Mouse (Mus musculus): ENCODE data around the gene Selenom. TPM values are rescaled to one million over a fixed set of nuclear protein-coding genes. Genes with fewer than 3 reads are reported as not detected.

Gene Selenom
- polyA plus RNA-seq, 1 experiment from 2014 or later, result 52.0 TPM

DNA sequence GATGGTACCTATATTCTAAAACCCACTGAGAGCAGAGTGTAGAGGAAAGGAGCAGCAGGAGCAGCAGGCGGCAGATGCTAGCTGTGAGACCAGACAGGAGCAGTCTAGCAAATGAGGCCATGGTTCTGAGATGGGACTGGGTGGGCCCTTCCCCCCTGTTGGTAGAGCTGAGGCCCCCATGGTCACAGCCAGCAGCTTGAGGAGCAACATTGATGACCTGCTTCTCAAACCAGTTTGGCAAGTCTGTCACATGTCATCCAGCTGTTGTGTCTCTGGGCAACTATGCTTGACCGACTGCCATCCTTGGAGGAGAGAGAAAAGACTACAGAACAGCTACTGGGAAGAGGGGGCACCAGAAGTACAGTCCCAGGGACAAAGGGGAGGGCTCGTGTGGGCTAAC is 27.4 kb downstream of the Selenom start:
- 78% methylated on average over 3 of the region's 3 CpGs for WGBS

DNA sequence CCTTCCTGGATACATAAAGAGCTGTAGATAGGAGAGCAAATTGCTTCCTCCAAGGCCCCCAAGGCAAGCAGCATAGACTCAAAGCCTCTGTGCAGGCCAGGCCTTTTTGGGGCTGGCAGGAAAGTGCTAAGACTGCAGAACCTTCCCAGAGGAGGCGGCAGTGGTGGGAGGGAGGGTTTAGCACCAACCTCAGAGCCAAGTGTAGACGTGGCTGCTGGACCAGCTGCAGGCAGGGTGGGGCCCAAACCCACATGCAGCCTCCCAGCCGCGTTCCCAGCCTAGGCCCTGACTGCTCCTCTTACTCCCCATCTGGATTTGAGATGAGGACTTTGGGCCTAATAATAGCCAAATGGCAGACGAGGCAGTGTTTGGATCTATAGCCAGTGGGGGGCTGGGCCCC is 28.5 kb downstream of the Selenom start:
- H3K27ac ChIP-seq (ENCODE audit: low read length), result no peak overlapping the region
- no peaks in the 10 kb centered on the region for H3K27me3 ChIP-seq (replicated peaks; ENCODE audit: control insufficient read depth, insufficient read depth, low read length)
- peaks cover 10% of the 10 kb centered on the region for H3K4me1 ChIP-seq (replicated peaks; ENCODE audit: control insufficient read depth, insufficient read depth, low read length)
- H3K4me3 ChIP-seq (replicated peaks; ENCODE audit: low read length), result no peak overlapping the region
- H3K36me3 ChIP-seq (ENCODE audit: control insufficient read depth, insufficient read depth), result no peaks in the 10 kb centered on the region
- H3K9ac ChIP-seq (replicated peaks; ENCODE audit: low read depth, low read length), result no peak overlapping the region
- ATAC-seq, result no peak
- 60% methylated on average over 5 of the region's 5 CpGs for WGBS
- H3K4me2 ChIP-seq (ENCODE audit: low read length), result no peak overlapping the region
- 0 out of 2 replicates have a peak, but pooled peaks cover 3% of the 10 kb centered on the region for H3K9me3 ChIP-seq (ENCODE audit: control insufficient read depth, low read length)

More for the DNA sequence above, 27.4 kb downstream of the Selenom start:
- peaks cover 10% of the 10 kb centered on the region for H3K4me1 ChIP-seq (replicated peaks; ENCODE audit: control insufficient read depth, insufficient read depth, low read length)
- no peaks in the 10 kb centered on the region for H3K36me3 ChIP-seq (ENCODE audit: control insufficient read depth, insufficient read depth)
- no peak overlapping the region for H3K9ac ChIP-seq (replicated peaks; ENCODE audit: low read depth, low read length)
- H3K4me3 ChIP-seq (replicated peaks; ENCODE audit: low read length), result no peak overlapping the region
- 0 out of 2 replicates have a peak, but pooled peaks cover 3% of the 10 kb centered on the region for H3K9me3 ChIP-seq (ENCODE audit: control insufficient read depth, low read length)
- no peaks in the 10 kb centered on the region for H3K27me3 ChIP-seq (replicated peaks; ENCODE audit: control insufficient read depth, insufficient read depth, low read length)
- no peak overlapping the region for H3K4me2 ChIP-seq (ENCODE audit: low read length)
- no peak overlapping the region for H3K27ac ChIP-seq (ENCODE audit: low read length)
- ATAC-seq, result no peak

DNA sequence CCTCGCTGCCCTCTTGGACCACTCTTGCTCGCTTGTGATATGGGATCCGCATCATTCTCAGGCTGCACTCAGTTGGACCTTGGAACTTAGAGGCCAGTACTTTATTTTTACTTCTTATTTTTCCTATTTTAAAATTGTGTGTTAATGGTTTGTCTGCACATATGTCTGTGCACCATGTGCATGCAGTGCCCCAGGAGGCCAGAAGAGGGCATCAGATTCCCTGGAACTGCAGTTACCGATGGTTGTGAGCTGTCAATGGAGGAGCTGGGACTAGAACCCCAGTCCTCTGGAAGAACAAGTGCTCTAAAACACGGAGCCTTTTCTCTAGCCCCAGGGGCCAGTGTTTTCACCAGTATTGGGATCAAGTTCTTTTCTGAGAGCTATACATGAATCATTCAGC is 29.9 kb downstream of the Selenom start:
- Histone ChIP-seq H3K9ac (replicated peaks; ENCODE audit: low read depth, low read length) (no peak overlapping the region), H3K27ac (ENCODE audit: low read length) (no peak overlapping the region), H3K4me1 (replicated peaks; ENCODE audit: control insufficient read depth, insufficient read depth, low read length) (0 out of 2 replicates have a peak, but pooled peaks cover 3% of the 10 kb centered on the region), H3K9me3 (ENCODE audit: control insufficient read depth, low read length) (0 out of 2 replicates have a peak, but pooled peaks cover 3% of the 10 kb centered on the region), H3K27me3 (replicated peaks; ENCODE audit: control insufficient read depth, insufficient read depth, low read length) (no peaks in the 10 kb centered on the region), H3K36me3 (ENCODE audit: control insufficient read depth, insufficient read depth) (no peaks in the 10 kb centered on the region), H3K4me2 (ENCODE audit: low read length) (no peak overlapping the region), H3K4me3 (replicated peaks; ENCODE audit: low read length) (no peak overlapping the region)
- 96% methylated on average over 5 of the region's 5 CpGs for WGBS
- no peak for ATAC-seq

DNA sequence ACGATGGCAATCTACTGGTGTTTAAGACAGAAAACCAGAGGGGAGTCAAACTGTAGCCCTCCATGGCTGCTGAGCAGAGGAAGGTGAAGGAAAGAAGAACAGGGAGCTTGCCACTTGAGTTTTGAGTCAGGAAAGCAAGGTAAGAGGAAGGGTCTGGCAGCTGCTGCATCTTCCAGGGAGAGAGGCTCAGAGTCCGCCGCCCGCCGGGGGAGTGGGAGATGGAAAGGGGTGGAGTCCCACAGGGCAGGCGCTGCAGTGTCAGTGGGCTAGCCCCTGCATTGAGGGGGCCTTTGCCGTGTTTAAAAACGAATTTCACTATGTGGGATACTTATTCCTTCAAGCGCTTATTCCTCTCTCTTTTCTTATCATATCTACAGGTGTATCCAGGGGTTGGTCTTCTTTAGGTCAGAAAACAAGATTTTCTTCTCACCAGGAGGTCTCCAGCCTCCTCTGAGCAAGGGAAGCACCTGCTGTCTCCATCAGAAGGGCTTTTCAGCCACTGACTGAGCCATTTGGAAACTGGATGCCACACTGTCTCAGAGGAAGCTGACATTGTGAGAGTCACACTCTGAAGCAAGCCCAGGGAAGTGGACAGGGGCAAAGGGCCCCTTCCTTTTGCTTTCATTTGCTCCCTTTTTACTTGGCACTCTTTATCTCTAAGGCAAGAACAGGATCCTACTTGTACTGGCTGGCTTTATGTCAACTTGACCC is 31.2 kb downstream of the Selenom start:
- 14% methylated on average over 9 of the region's 9 CpGs for WGBS
- H3K4me3 ChIP-seq (replicated peaks; ENCODE audit: low read length), result no peak overlapping the region
- no peak for ATAC-seq
- H3K9me3 ChIP-seq (ENCODE audit: control insufficient read depth, low read length), result 0 out of 2 replicates have a peak, but pooled peaks cover 3% of the 10 kb centered on the region
- no peak overlapping the region for H3K27ac ChIP-seq (ENCODE audit: low read length)
- H3K36me3 ChIP-seq (ENCODE audit: control insufficient read depth, insufficient read depth), result no peaks in the 10 kb centered on the region
- no peaks in the 10 kb centered on the region for H3K27me3 ChIP-seq (replicated peaks; ENCODE audit: control insufficient read depth, insufficient read depth, low read length)
- no peak overlapping the region for H3K9ac ChIP-seq (replicated peaks; ENCODE audit: low read depth, low read length)
- no peak overlapping the region for H3K4me2 ChIP-seq (ENCODE audit: low read length)
- no peaks in the 10 kb centered on the region for H3K4me1 ChIP-seq (replicated peaks; ENCODE audit: control insufficient read depth, insufficient read depth, low read length)

DNA sequence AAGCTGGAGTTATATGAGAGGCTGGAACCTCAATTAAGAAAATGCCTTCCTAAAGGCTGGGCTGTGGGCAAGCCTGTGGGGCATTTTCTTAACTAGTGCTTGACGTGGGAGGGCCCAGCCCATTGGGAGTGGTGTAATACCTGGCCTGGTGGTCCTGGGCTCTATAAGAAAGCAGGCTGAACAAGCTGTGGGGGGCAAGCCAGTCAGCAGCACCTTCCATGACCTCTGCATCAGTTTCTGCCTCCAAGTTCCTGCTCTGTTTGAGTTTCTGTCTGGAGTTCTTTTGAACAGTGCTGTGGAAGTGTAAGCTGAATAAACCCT is 31.7 kb downstream of the Selenom start:
- 19% methylated on average over 1 of the region's 1 CpGs for WGBS
- ATAC-seq, result no peak
- Histone ChIP-seq H3K4me3 (replicated peaks; ENCODE audit: low read length) (no peak overlapping the region), H3K9me3 (ENCODE audit: control insufficient read depth, low read length) (0 out of 2 replicates have a peak, but pooled peaks cover 3% of the 10 kb centered on the region), H3K9ac (replicated peaks; ENCODE audit: low read depth, low read length) (no peak overlapping the region), H3K36me3 (ENCODE audit: control insufficient read depth, insufficient read depth) (no peaks in the 10 kb centered on the region), H3K4me1 (replicated peaks; ENCODE audit: control insufficient read depth, insufficient read depth, low read length) (no peaks in the 10 kb centered on the region), H3K4me2 (ENCODE audit: low read length) (no peak overlapping the region), H3K27me3 (replicated peaks; ENCODE audit: control insufficient read depth, insufficient read depth, low read length) (no peaks in the 10 kb centered on the region), H3K27ac (ENCODE audit: low read length) (no peak overlapping the region)

DNA sequence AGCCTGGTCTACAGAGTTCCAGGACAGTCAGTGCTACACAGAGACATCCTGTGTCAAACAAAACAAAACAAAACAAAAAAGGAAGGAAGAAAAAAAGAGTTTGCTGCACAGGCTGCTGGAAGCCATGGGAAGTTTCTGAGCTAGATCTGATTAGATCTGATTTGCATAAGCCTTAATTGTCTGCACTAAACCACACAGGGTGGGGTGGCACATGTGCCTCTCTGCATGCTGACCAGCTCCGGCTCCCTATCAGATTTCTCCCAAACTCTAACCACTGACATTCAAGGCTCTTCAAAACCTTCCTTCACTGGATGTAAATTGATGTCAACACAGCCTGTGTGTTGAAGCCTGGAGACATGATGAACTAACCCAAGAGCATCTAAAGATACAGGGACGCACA is 32.6 kb downstream of the Selenom start:
- Histone ChIP-seq H3K36me3 (ENCODE audit: control insufficient read depth, insufficient read depth) (no peaks in the 10 kb centered on the region), H3K4me2 (ENCODE audit: low read length) (no peak overlapping the region), H3K4me3 (replicated peaks; ENCODE audit: low read length) (no peak overlapping the region), H3K9ac (replicated peaks; ENCODE audit: low read depth, low read length) (no peak overlapping the region), H3K4me1 (replicated peaks; ENCODE audit: control insufficient read depth, insufficient read depth, low read length) (no peaks in the 10 kb centered on the region), H3K9me3 (ENCODE audit: control insufficient read depth, low read length) (0 out of 2 replicates have a peak, but pooled peaks cover 3% of the 10 kb centered on the region), H3K27ac (ENCODE audit: low read length) (no peak overlapping the region), H3K27me3 (replicated peaks; ENCODE audit: control insufficient read depth, insufficient read depth, low read length) (no peaks in the 10 kb centered on the region)
- ATAC-seq, result no peak
- WGBS, result 59% methylated on average over 2 of the region's 2 CpGs

DNA sequence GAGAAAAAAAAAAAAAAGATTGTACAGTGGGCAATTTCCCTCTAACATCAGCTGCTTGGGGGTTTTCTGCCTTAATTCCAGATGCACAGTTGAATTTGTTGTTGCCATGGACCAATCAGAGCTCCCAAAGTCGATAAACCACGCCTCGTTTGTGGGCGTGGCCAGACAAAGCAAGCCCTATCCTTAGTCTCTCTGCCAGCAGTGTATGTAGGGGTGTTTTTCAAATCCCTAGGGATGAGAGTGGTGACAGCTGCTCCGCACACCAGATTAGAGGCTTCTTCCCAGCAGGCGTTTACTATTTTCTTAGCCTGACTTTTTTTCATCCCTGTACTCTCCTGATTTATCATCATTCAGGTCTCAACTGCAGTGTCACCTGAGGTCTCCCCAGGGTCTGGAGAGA is 33.5 kb downstream of the Selenom start:
- Histone ChIP-seq H3K27ac (ENCODE audit: low read length) (no peak overlapping the region), H3K4me2 (ENCODE audit: low read length) (no peak overlapping the region), H3K9me3 (ENCODE audit: control insufficient read depth, low read length) (0 out of 2 replicates have a peak, but pooled peaks cover 3% of the 10 kb centered on the region), H3K9ac (replicated peaks; ENCODE audit: low read depth, low read length) (no peak overlapping the region), H3K4me3 (replicated peaks; ENCODE audit: low read length) (no peak overlapping the region), H3K4me1 (replicated peaks; ENCODE audit: control insufficient read depth, insufficient read depth, low read length) (no peaks in the 10 kb centered on the region), H3K36me3 (ENCODE audit: control insufficient read depth, insufficient read depth) (no peaks in the 10 kb centered on the region), H3K27me3 (replicated peaks; ENCODE audit: control insufficient read depth, insufficient read depth, low read length) (no peaks in the 10 kb centered on the region)
- no peak for ATAC-seq
- 60% methylated on average over 6 of the region's 6 CpGs for WGBS

DNA sequence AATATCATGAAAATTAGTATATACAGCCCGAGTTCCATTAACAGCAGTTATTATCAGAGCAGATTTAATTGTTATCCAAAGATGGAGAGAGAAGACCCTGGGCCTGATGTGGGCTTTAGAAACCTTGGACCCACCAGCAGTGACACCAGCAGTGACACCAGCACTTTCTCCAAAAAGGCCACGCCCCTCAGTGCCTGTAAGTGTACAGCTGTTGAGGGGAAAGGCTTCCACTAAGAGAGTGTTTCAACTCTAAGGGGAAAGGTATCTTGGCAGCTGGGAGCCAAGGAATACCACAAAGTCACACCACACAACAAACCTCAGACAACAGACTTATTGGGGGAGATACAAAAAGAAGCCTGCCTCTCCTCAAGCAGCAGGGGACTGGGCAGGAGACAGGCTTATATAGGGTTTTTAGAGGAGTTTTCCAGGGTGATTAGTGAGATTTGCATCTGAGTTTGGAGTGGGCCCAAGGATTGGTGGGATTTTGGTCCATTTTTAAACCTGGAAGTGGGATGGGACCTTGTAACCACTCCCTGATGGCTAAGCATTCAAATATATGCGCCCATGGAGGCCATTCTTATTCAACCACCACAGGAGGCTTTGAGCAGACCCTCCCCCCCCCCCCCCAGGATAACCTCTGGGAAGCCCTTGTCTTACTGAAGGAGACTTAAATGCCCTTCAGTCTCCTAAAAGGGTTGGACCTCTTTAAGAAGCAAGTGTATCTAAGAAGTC is 34.2 kb downstream of the Selenom start:
- Histone ChIP-seq H3K27ac (ENCODE audit: low read length) (no peak overlapping the region), H3K36me3 (ENCODE audit: control insufficient read depth, insufficient read depth) (no peaks in the 10 kb centered on the region), H3K4me3 (replicated peaks; ENCODE audit: low read length) (no peak overlapping the region), H3K27me3 (replicated peaks; ENCODE audit: control insufficient read depth, insufficient read depth, low read length) (no peaks in the 10 kb centered on the region), H3K9me3 (ENCODE audit: control insufficient read depth, low read length) (0 out of 2 replicates have a peak, but pooled peaks cover 3% of the 10 kb centered on the region), H3K4me1 (replicated peaks; ENCODE audit: control insufficient read depth, insufficient read depth, low read length) (no peaks in the 10 kb centered on the region), H3K4me2 (ENCODE audit: low read length) (no peak overlapping the region), H3K9ac (replicated peaks; ENCODE audit: low read depth, low read length) (no peak overlapping the region)
- no peak for ATAC-seq
- WGBS, result 56% methylated on average over 3 of the region's 3 CpGs

DNA sequence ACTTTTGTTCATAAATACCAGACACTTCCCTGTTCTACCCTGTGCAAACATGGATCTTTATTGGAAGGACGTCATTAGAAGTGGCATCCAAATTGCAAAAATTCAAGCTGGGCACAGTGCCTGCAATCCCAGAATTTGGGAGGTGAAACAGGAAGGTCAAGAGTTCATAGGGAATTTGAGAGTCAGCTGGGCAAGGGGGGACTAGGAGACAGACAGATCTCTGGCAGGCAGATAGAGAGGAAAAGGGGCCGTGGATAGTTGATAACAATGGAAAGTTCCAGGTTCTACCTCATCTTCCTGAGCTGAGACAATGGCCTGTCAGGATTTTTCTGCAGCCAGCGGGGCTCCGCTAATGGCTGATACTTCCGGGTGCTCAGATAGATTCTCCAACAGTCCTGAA is 35.3 kb downstream of the Selenom start:
- Histone ChIP-seq H3K4me3 (replicated peaks; ENCODE audit: low read length) (no peak overlapping the region), H3K4me1 (replicated peaks; ENCODE audit: control insufficient read depth, insufficient read depth, low read length) (no peaks in the 10 kb centered on the region), H3K9ac (replicated peaks; ENCODE audit: low read depth, low read length) (no peak overlapping the region), H3K9me3 (ENCODE audit: control insufficient read depth, low read length) (no peaks in the 10 kb centered on the region), H3K36me3 (ENCODE audit: control insufficient read depth, insufficient read depth) (no peaks in the 10 kb centered on the region), H3K27ac (ENCODE audit: low read length) (no peak overlapping the region), H3K4me2 (ENCODE audit: low read length) (no peak overlapping the region), H3K27me3 (replicated peaks; ENCODE audit: control insufficient read depth, insufficient read depth, low read length) (no peaks in the 10 kb centered on the region)
- WGBS, result 87% methylated on average over 5 of the region's 5 CpGs
- no peak for ATAC-seq

All from forebrain, embryonic 16.5 days (tissue).